Mouse (Mus musculus) cerebellum, adult 9-11 months (tissue): ENCODE results near the gene Igf2bp3.
A peak's percentile ranks its signal among the peaks of the same experiment; 100 is the strongest.

Source experiments
- DNase-seq: peaks from one replicate; pipeline ENCODE4 v3.0.0; 2022

Gene Igf2bp3

GRCm38 (mm10) chr6:49217581-49218274 is 3.0 kb upstream of the Igf2bp3 start:
- peak; percentile 7 for DNase-seq

DNA sequence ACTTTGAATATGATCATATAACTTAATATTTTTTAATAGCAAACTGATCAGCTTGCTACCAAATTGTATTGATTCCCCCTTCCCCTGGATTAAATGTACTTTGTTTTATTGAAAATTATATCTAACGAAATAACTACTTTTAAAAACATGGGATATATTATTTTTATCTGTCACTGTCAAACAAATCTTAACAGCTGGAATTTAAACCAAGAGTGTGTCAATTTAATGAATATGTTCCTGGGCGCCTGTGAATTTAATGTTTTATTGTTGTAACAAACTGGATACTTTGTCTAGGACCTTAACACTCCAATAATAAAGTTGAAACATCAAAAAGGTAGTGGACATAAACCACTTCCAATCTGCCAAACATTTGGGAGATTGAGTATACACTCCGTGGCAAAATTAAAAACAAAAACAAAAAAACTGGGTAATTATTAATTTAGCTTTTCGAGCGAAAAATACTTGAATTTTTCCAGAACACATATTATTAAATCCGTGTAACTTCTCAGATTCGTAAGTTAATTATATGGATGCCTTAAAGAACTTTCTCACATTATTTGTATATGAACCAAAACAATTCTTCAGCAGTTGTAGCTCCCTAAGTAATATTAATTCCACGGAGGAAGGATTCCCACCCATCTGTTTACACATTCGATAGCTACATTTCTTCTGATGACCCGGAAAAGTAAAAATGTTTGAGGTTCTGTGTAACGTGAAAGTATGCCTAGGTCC is 2.2 kb upstream of the Igf2bp3 start:
- no peak for DNase-seq

DNA sequence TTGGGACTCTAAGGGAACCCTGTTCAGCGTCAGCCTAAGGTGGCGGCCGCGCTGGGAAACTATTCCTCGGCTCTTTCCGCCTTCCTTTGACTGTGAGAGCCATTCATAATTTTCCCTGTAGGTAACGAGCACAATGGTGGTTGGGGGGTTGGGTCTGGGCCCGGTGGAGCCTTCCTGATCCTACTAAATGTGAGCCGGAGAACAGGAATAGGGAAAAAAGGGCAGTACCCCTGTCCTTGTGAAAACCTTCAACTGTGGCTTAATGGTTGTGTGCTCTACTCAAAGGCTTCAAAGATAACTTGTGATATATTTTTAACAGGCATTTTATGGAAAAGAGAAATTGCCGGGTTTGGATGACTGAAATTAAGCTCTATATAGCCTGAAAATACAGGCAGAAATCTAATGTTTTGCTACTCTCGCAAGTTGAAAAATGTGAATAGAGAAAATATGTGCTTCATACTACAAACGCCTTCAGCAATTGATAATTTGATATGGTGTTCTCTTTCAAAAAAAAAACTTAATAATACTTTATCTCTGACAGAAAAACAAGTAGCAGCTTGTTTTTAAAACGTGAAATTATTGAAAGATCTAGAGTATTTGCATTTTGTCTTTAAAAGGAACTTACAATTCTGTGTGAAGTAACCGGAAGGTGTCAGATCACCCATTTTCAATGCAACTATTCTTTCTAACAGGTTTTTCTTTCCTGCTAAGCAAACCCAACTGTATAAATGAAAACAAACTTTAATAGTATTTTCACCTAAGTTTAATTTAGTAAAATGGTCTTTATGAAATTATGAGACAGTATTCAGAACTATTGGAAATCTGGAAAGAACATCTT is 1.2 kb upstream of the Igf2bp3 start:
- no peak for DNase-seq

- peak; percentile 4 for DNase-seq
Measured at GRCm38 (mm10) chr6:49214086-49214927, 450 bp downstream of the Igf2bp3 start.

- DNase-seq, result peak; percentile 14
Measured at GRCm38 (mm10) chr6:49213581-49214085, 1.1 kb downstream of the Igf2bp3 start.

GRCm38 (mm10) chr6:49212931-49213580 is 1.7 kb downstream of the Igf2bp3 start:
- no peak for DNase-seq

DNA sequence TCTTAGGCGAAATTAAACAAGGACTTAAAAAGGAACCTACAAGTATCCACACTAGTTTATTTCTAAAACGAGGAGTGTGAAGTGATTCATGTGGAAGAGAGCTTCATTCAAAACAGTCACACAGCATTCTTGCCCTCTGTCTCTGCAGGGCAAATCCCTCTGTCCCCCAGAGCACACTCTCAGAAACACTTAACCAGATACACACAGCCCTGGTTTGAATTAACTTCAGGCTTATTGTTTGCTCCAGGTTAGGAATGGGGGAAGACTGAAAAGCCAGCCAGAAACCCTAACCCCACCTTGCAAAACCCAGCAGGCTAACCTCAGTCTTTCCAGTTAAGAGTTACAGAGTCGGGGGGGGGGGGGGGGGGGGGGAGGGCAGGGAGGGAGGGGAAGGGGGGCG is 2.6 kb downstream of the Igf2bp3 start:
- no peak for DNase-seq

DNA sequence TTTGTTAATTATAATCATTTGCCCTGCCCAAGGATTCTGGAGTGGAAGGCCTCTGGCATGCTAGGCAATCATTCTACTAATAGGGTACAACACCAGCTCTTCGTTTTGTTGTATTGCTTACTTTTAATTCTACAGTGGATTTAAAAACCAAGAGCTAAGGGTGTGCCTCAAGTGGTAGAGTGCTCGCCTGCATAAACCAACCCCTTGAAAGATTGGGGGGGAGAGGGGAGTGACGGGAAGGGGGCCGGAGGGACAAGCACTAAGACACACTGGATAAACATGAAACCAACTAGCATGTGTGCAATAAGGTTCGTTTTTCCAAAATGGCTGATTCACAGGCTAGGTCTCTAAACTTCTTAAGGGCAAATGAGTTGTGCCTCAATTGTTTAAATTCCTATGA is 3.2 kb downstream of the Igf2bp3 start:
- DNase-seq, result no peak

GRCm38 (mm10) chr6:49209881-49210854 is 4.6 kb downstream of the Igf2bp3 start:
- DNase-seq, result no peak

DNA sequence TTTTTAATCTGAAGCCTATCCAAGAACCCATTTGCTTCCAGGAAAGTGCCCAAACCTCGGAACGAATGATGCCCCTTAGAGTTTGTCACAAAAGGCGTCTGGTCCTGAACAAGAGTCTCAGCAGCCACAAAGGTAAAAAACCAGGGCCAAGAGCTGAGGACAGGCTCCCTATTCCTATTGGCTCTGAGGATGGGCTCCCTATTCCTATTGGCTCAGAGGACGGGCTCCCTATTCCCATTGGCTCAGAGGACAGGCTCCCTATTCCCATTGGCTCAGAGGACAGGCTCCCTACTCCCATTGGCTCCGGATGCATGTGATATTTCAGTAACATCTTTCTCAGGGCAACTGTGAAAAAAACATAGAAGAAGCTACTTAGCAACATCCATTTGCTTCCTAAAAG is 5.8 kb downstream of the Igf2bp3 start:
- no peak for DNase-seq

DNA sequence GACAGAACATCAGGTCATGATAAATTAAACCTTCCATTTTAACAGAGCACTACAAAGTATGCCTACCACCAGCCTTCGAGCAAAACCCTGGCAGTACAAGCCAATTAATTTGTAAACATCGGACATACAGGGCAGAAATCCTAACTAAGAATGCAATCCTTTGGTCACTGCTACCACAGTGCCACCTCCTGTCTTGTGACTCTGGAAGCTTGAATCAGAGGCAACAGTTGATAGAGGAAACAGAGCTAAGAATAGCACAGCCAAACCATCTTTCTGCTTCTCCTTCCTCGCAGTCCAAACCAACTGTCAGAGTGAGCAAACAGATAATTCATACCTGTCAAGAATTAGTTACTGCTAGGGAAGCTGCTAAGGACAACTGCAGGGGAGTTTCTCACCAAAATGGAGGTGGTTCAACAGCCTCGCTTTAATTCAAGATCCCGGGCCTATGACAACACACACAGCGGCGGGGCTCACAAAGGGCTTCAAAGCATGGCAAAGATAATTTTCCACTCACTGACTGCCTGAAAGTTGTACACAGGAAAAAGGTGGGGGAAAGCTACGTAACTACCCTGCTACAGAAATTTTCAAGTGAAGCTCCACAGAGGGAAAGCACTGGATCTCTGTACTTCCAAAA is 6.3 kb downstream of the Igf2bp3 start:
- no peak for DNase-seq

DNA sequence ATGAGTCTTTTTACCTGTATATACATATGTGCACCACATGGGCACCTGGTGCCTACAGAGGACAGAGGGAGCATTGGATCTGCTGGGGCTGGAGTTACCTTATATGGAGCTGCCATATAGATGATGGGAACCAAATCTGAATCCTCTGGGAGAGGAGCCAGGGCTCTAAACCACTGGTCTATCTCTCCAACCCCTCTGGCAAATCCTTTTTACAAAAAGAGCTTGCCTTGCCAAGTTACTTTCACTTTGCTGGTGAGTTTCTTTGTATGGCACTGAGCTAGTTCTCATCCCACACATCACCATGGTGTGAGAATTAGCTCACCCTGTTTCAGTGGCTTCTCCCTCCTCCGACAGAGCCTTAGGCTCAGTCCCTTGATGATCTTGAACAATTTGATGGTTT is 8.3 kb downstream of the Igf2bp3 start:
- DNase-seq, result no peak

- DNase-seq, result no peak
Measured at GRCm38 (mm10) chr6:49195188-49195587, 19.6 kb downstream of the Igf2bp3 start.

GRCm38 (mm10) chr6:49194536-49194935 is 20.2 kb downstream of the Igf2bp3 start:
- DNase-seq, result no peak

- no peak for DNase-seq
Measured at GRCm38 (mm10) chr6:49189363-49189762, 25.4 kb downstream of the Igf2bp3 start.

GRCm38 (mm10) chr6:49187299-49187698 is 27.5 kb downstream of the Igf2bp3 start:
- DNase-seq, result no peak

DNA sequence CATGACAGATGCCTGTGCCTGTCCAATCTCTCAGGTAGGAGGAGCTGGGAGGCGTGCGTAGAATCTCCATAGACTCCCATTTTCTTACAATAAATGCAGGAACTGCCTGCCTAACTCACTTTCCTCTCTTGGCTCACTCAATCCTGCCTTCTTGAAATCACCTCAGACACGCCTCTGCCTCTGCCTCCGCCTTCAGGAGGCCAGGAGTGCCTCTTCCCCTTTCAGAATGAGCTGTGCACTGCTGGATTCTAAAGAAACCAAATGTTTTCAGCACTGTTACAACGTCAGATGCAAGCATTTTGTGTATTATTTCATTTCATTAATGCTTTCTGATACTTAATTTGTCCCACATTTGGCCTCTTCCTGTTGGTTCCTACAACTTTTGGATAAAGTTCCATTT is 38.7 kb downstream of the Igf2bp3 start:
- DNase-seq, result no peak

DNA sequence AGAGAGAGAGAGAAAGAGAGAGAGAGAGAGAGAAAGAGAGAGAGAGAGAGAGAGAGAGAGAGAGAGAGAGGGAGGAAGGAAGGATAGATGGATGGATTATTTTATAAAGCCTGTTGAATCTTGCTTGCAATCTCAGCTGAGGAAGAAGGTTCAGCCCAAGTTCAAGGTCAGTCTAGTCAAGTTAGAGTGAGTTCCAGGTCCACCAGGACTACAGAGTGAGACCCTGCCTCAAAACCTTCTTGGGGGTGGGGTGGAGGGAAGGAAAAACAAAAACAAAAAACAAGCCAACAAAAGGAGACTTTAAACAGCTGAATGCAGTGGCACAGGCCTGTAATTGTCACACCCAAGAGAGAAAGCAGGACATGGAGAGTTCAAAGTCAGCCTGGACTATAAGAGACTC is 40.1 kb downstream of the Igf2bp3 start:
- no peak for DNase-seq

- no peak for DNase-seq
Measured at GRCm38 (mm10) chr6:49173674-49174073, 41.1 kb downstream of the Igf2bp3 start.

DNA sequence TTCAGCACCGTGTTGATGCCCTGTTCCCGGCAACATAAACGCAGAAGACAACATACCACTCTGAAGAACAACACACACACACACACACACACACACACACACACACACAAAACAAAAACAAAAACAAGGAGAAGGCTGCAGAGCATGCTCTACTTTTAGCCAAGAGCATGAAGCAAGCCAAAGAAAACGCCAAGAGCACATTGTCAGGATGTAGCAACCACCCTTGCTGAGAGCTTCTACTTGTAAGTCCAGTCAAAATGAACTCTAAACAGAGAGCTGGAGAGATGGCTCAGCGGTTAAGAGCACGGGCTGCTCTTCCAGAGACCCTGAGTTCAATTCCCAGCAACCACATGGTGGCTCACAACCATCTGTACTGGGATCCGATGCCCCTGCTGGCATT is 41.5 kb downstream of the Igf2bp3 start:
- no peak for DNase-seq
